Mouse (Mus musculus) spleen, adult 2 months (tissue): ENCODE results near the gene Dhrs2.

ENCODE experiments used
- CTCF ChIP-seq: fragments of 200-500 bp; IDR thresholded peaks from 2 replicates; pipeline ENCODE4 v1.5.1; 2011; ENCODE audit warnings: mild to moderate bottlenecking, inconsistent platforms; ENCODE audit not compliant: insufficient read depth, insufficient read length, insufficient replicate concordance; ENCODE audit errors: extremely low read depth
- POLR2A ChIP-seq: fragments of 200-500 bp; IDR thresholded peaks from 2 replicates; pipeline ENCODE4 v1.6.1; 2011; ENCODE audit warnings: low read depth, low read length, inconsistent platforms

GRCm38 (mm10) chr14:55274810-55275209, 53.0 kb downstream of the Dhrs2 start:
- TF ChIP-seq CTCF (no peak), POLR2A (no peak)
